Mouse (Mus musculus) spleen, postnatal 10 days (tissue): ENCODE measurements around the gene Krt10.

Experiments used
- DNase-seq, 2 experiments: peaks; one replicate each; pipeline ENCODE4 v3.0.0; 2021 to 2022; ENCODE audit warnings: low spot score in 2 of 2

Krt10 gene

DNA sequence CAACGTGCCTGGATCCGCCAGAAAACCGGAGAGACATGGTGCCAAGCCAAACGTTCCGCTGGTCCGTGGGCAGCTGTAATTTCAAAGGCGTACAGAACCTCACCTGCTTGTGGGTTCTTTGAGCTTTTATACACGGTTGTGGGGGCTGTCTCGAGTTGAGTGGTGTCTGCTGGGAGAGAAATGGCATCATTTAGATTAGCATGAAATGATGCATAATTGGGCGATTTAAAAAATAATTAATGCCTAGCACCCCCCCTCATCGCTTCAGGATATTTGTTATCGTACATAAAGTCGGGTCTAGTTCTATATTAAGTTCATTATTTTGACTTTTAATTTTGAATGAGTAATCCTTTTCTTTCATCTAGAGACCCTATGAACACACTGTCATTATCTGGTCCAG, 14.4 kb downstream of the Krt10 start, which contains the start of gene Krt28:
Krt28 (minus strand) TSS at position 101 of the 400 bp plus-strand sequence.
- no peak for DNase-seq

- DNase-seq: no peak
Measured at GRCm38 (mm10) chr11:99369853-99370451, 19.2 kb downstream of the Krt10 start.

- no peak for DNase-seq
Measured at GRCm38 (mm10) chr11:99369229-99369628, 19.9 kb downstream of the Krt10 start.

DNA sequence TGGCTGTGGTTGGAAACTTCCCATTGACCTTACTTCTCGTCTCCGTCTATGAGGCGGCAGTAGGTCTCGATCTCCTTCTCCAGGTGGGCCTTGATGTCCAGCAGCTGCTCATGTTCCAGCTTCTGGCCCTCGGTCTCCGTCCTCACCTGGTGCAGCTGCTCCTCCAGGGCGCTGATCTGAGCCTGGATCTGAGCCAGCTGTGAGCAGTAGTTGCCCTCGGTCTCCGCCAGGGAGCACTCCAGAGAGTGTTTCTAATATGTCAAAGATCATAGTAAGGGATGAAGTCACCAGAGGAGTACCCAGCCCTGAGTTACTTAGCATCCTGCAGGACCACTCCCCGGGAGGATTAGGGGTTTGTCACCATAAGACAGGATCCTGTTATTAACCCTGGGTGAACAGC, 22.4 kb downstream of the Krt10 start:
- DNase-seq: peak in 1 of 2 experiments; percentile 16

GRCm38 (mm10) chr11:99364412-99364811, 24.8 kb downstream of the Krt10 start:
- DNase-seq: peak in 1 of 2 experiments; percentile 16

GRCm38 (mm10) chr11:99361423-99361822, 27.7 kb downstream of the Krt10 start:
- DNase-seq: no peak

GRCm38 (mm10) chr11:99351004-99351403, 38.2 kb downstream of the Krt10 start, which contains the start of gene Krt27:
Gene Krt27 (minus strand): TSS chr11:99351104.
- DNase-seq: no peak

DNA sequence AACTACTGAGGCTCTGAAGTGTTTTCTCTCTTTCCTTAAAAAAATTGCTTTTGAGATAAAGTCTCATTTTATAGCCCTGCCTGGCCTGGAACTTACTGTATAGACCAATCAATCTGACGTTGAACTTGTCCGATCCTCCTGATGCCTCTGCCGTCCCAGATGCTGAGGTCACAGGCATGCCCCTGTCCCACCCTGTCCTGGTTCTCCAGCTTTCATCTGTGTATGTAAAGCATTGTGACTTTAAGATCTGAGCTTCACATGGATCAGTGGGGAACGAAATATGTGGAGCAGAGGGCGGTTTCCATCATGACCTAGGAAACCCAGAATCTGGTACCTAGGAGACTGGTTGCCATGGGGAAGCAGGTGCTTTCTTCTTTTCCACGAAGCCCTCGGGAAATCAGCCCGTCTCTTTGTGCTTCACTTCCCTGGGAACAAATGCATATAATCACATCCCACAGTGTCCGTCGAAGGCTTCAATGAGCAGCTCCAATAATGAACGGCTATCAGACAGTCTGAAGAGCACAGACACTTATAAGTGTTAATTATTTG, 49.8 kb downstream of the Krt10 start:
- no peak for DNase-seq

- no peak for DNase-seq
Measured at GRCm38 (mm10) chr11:99337866-99338265, 51.3 kb downstream of the Krt10 start, which contains the start of gene Krt26. Gene Krt26 (minus strand): TSS chr11:99337966.
